Mouse (Mus musculus): Measurements from ENCODE around the gene Vwa8. TPM values are rescaled to one million over a fixed set of nuclear protein-coding genes. Genes with fewer than 3 reads are reported as not detected.

The Vwa8 gene
- polyA plus RNA-seq, 1 experiment from 2014 or later = 5.5 TPM

DNA sequence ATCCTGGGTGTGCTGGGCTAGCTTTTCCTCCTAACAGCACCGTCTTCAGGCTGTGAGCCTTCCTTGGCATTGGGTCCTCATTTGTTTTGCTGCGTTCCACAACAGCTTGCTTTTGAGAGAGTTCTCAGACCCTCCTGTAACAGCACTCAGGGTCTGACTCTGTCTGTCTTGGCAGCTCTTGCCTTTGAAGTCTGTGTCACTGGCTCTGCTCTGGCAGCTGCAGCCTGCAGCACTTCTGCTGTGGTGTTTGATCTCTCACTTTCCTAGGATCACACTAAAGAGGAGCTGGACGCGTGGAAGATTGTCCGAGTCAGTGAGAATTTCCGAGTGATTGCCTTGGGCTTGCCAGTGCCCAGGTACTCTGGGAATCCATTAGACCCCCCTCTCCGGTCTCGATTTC lies 84.5 kb downstream of the Vwa8 start:
- H3K27me3 ChIP-seq (replicated peaks; ENCODE audit: control insufficient read depth, insufficient read depth, low read length) = no peaks in the 10 kb centered on the region
- H3K27ac ChIP-seq (ENCODE audit: low read depth, low read length) = no peak overlapping the region
- no peaks in the 10 kb centered on the region for H3K4me1 ChIP-seq (ENCODE audit: control insufficient read depth, insufficient read depth, low read length)
- no peaks in the 10 kb centered on the region for H3K36me3 ChIP-seq (ENCODE audit: control insufficient read depth, insufficient read depth, low read length)
- no peak overlapping the region for H3K9ac ChIP-seq (ENCODE audit: low read length)
- no peaks in the 10 kb centered on the region for H3K9me3 ChIP-seq (replicated peaks; ENCODE audit: control insufficient read depth, low read length)
- no peak for DNase-seq (ENCODE audit: low spot score)
- WGBS = 82% methylated on average over 8 of the region's 8 CpGs
- 0 out of 2 replicates have a peak, but pooled peaks have one; percentile 40 for ATAC-seq
- H3K4me2 ChIP-seq (ENCODE audit: low read length) = no peak overlapping the region
- H3K4me3 ChIP-seq (ENCODE audit: low read depth, low read length) = no peak overlapping the region

- 78% methylated on average over 6 of the region's 6 CpGs for WGBS
Observed at GRCm38 (mm10) chr14:78934596-78934995, 85.7 kb downstream of the Vwa8 start.

DNA sequence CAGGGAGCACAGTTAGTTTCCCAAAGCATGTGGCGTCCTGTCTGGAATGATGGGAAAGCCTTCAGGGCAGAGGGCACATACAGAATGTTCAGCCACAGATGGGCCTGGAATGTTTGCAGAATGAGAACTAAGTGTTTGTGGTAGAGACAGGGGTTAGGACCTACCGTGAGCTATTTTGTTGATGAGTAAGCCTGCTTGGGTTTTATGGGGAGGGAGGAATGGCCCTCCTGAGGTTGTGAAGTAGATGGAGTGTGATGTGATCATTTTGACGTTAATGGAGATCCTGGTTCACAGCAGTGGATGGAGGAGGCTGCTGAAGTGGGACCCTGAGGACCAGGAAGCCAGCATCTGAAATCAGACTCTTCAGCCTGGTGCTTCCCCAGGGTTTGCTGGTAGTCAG lies 86.9 kb downstream of the Vwa8 start:
- H3K9me3 ChIP-seq (replicated peaks; ENCODE audit: control insufficient read depth, low read length) = no peaks in the 10 kb centered on the region
- DNase-seq (ENCODE audit: low spot score) = no peak
- no peaks in the 10 kb centered on the region for H3K27me3 ChIP-seq (replicated peaks; ENCODE audit: control insufficient read depth, insufficient read depth, low read length)
- H3K36me3 ChIP-seq (ENCODE audit: control insufficient read depth, insufficient read depth, low read length) = no peaks in the 10 kb centered on the region
- H3K4me3 ChIP-seq (ENCODE audit: low read depth, low read length) = no peak overlapping the region
- no peak overlapping the region for H3K4me2 ChIP-seq (ENCODE audit: low read length)
- ATAC-seq = no peak
- WGBS = 77% methylated on average over 3 of the region's 3 CpGs
- H3K27ac ChIP-seq (ENCODE audit: low read depth, low read length) = no peak overlapping the region
- H3K4me1 ChIP-seq (ENCODE audit: control insufficient read depth, insufficient read depth, low read length) = no peaks in the 10 kb centered on the region
- no peak overlapping the region for H3K9ac ChIP-seq (ENCODE audit: low read length)

More at GRCm38 (mm10) chr14:78934596-78934995, 85.7 kb downstream of the Vwa8 start:
- DNase-seq (ENCODE audit: low spot score) (no peak), ATAC-seq (no peak)
- H3K27me3 ChIP-seq (replicated peaks; ENCODE audit: control insufficient read depth, insufficient read depth, low read length) = no peaks in the 10 kb centered on the region
- no peak overlapping the region for H3K4me2 ChIP-seq (ENCODE audit: low read length)
- H3K9ac ChIP-seq (ENCODE audit: low read length) = no peak overlapping the region
- no peaks in the 10 kb centered on the region for H3K4me1 ChIP-seq (ENCODE audit: control insufficient read depth, insufficient read depth, low read length)
- no peak overlapping the region for H3K27ac ChIP-seq (ENCODE audit: low read depth, low read length)
- no peaks in the 10 kb centered on the region for H3K9me3 ChIP-seq (replicated peaks; ENCODE audit: control insufficient read depth, low read length)
- no peak overlapping the region for H3K4me3 ChIP-seq (ENCODE audit: low read depth, low read length)
- no peaks in the 10 kb centered on the region for H3K36me3 ChIP-seq (ENCODE audit: control insufficient read depth, insufficient read depth, low read length)

- ATAC-seq (peak; percentile 93), DNase-seq (ENCODE audit: low spot score) (peak; percentile 82)
- H3K9me3 ChIP-seq (replicated peaks; ENCODE audit: control insufficient read depth, low read length) = no peaks in the 10 kb centered on the region
- no peak overlapping the region for H3K4me2 ChIP-seq (ENCODE audit: low read length)
- no peaks in the 10 kb centered on the region for H3K4me1 ChIP-seq (ENCODE audit: control insufficient read depth, insufficient read depth, low read length)
- no peaks in the 10 kb centered on the region for H3K27me3 ChIP-seq (replicated peaks; ENCODE audit: control insufficient read depth, insufficient read depth, low read length)
- WGBS = 48% methylated on average over 11 of the region's 11 CpGs
- H3K9ac ChIP-seq (ENCODE audit: low read length) = no peak overlapping the region
- H3K36me3 ChIP-seq (ENCODE audit: control insufficient read depth, insufficient read depth, low read length) = no peaks in the 10 kb centered on the region
- H3K4me3 ChIP-seq (ENCODE audit: low read depth, low read length) = no peak overlapping the region
- peak overlapping the region; percentile 34 for H3K27ac ChIP-seq (ENCODE audit: low read depth, low read length)
Observed at GRCm38 (mm10) chr14:78941741-78942475, 93.1 kb downstream of the Vwa8 start.

- WGBS = 80% methylated on average over 2 of the region's 2 CpGs
- H3K36me3 ChIP-seq (ENCODE audit: control insufficient read depth, insufficient read depth, low read length) = no peaks in the 10 kb centered on the region
- no peaks in the 10 kb centered on the region for H3K9me3 ChIP-seq (replicated peaks; ENCODE audit: control insufficient read depth, low read length)
- H3K4me3 ChIP-seq (ENCODE audit: low read depth, low read length) = no peak overlapping the region
- no peaks in the 10 kb centered on the region for H3K4me1 ChIP-seq (ENCODE audit: control insufficient read depth, insufficient read depth, low read length)
- H3K27me3 ChIP-seq (replicated peaks; ENCODE audit: control insufficient read depth, insufficient read depth, low read length) = no peaks in the 10 kb centered on the region
- H3K27ac ChIP-seq (ENCODE audit: low read depth, low read length) = no peak overlapping the region
- H3K4me2 ChIP-seq (ENCODE audit: low read length) = no peak overlapping the region
- ATAC-seq (no peak), DNase-seq (ENCODE audit: low spot score) (no peak)
- H3K9ac ChIP-seq (ENCODE audit: low read length) = no peak overlapping the region
Observed at GRCm38 (mm10) chr14:78955745-78956144, 106.9 kb downstream of the Vwa8 start.

DNA sequence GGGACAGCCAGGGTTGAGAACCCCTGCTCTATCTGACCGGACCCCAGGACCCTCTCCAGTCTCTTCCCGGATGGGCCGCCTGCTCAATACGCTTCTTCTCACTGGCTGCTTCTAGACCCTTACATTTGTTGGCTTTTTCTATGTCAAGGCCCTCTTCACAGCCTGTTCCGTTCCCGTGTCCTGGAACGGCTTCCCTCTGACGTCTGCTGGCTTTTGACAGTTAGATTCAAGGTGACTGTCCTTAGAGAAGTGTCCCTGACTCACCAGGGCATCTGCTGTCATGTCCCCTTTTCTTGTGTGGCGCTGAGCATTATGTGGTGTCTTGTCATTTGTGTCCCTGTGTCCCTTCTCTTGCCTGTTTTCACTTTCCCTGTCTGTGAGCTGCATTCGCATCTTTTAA lies 121.8 kb downstream of the Vwa8 start:
- WGBS = 95% methylated on average over 10 of the region's 10 CpGs
- no peaks in the 10 kb centered on the region for H3K36me3 ChIP-seq (ENCODE audit: control insufficient read depth, insufficient read depth, low read length)
- H3K27ac ChIP-seq (ENCODE audit: low read depth, low read length) = no peak overlapping the region
- H3K4me3 ChIP-seq (ENCODE audit: low read depth, low read length) = no peak overlapping the region
- no peak overlapping the region for H3K9ac ChIP-seq (ENCODE audit: low read length)
- ATAC-seq (no peak), DNase-seq (ENCODE audit: low spot score) (no peak)
- no peaks in the 10 kb centered on the region for H3K9me3 ChIP-seq (replicated peaks; ENCODE audit: control insufficient read depth, low read length)
- H3K27me3 ChIP-seq (replicated peaks; ENCODE audit: control insufficient read depth, insufficient read depth, low read length) = no peaks in the 10 kb centered on the region
- H3K4me2 ChIP-seq (ENCODE audit: low read length) = no peak overlapping the region
- no peaks in the 10 kb centered on the region for H3K4me1 ChIP-seq (ENCODE audit: control insufficient read depth, insufficient read depth, low read length)

- H3K4me3 ChIP-seq (ENCODE audit: low read depth, low read length) = no peak overlapping the region
- DNase-seq (ENCODE audit: low spot score) = no peak
- no peaks in the 10 kb centered on the region for H3K9me3 ChIP-seq (replicated peaks; ENCODE audit: control insufficient read depth, low read length)
- H3K27me3 ChIP-seq (replicated peaks; ENCODE audit: control insufficient read depth, insufficient read depth, low read length) = no peaks in the 10 kb centered on the region
- no peak overlapping the region for H3K9ac ChIP-seq (ENCODE audit: low read length)
- WGBS = 58% methylated on average over 1 of the region's 1 CpGs
- no peaks in the 10 kb centered on the region for H3K4me1 ChIP-seq (ENCODE audit: control insufficient read depth, insufficient read depth, low read length)
- no peaks in the 10 kb centered on the region for H3K36me3 ChIP-seq (ENCODE audit: control insufficient read depth, insufficient read depth, low read length)
- ATAC-seq = no peak
- no peak overlapping the region for H3K27ac ChIP-seq (ENCODE audit: low read depth, low read length)
- no peak overlapping the region for H3K4me2 ChIP-seq (ENCODE audit: low read length)
Observed at GRCm38 (mm10) chr14:78972424-78972823, 123.6 kb downstream of the Vwa8 start.

- Histone ChIP-seq H3K4me1 (ENCODE audit: control insufficient read depth, insufficient read depth, low read length) (no peaks in the 10 kb centered on the region; the same call in 1 of the 2 replicates), H3K27me3 (replicated peaks; ENCODE audit: control insufficient read depth, insufficient read depth, low read length) (no peaks in the 10 kb centered on the region), H3K36me3 (ENCODE audit: control insufficient read depth, insufficient read depth, low read length) (no peaks in the 10 kb centered on the region), H3K4me2 (ENCODE audit: low read length) (no peak overlapping the region), H3K4me3 (ENCODE audit: low read depth, low read length) (no peak overlapping the region), H3K9ac (ENCODE audit: low read length) (no peak overlapping the region), H3K9me3 (replicated peaks; ENCODE audit: control insufficient read depth, low read length) (no peaks in the 10 kb centered on the region), H3K27ac (ENCODE audit: low read depth, low read length) (no peak overlapping the region)
- ATAC-seq (no peak), DNase-seq (ENCODE audit: low spot score) (no peak)
- WGBS = 69% methylated on average over 2 of the region's 2 CpGs
Observed at GRCm38 (mm10) chr14:78983104-78983503, 134.3 kb downstream of the Vwa8 start.

DNA sequence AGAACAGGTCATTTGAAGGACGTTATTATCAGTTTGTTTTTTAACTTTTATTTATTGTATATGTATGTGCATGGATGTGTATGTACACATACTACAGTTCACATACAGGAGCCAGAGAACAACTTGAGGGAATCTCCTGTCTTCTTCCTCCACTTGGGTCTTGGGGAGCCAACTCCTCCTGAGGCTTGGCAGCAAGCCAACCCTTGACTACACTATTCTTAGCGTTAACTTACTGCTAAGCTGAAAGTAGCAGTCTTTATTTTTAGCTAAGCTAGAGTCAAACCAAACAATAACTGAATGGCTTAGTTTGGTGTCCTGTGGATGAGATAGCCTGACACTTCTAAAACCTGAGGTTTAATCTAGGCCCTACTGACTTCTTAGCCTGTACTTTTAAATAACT lies 135.4 kb downstream of the Vwa8 start:
- no peak for ATAC-seq
- Histone ChIP-seq H3K4me1 (ENCODE audit: control insufficient read depth, insufficient read depth, low read length) (no peaks in the 10 kb centered on the region; the same call in 1 of the 2 replicates), H3K36me3 (ENCODE audit: control insufficient read depth, insufficient read depth, low read length) (no peaks in the 10 kb centered on the region), H3K9ac (ENCODE audit: low read length) (no peak overlapping the region), H3K27me3 (replicated peaks; ENCODE audit: control insufficient read depth, insufficient read depth, low read length) (no peaks in the 10 kb centered on the region), H3K9me3 (replicated peaks; ENCODE audit: control insufficient read depth, low read length) (no peaks in the 10 kb centered on the region), H3K4me3 (ENCODE audit: low read depth, low read length) (no peak overlapping the region), H3K27ac (ENCODE audit: low read depth, low read length) (no peak overlapping the region), H3K4me2 (ENCODE audit: low read length) (no peak overlapping the region)
- DNase-seq (ENCODE audit: low spot score) = peak; percentile 51
- 52% methylated on average over 2 of the region's 2 CpGs for WGBS

All from forebrain, embryonic 14.5 days (tissue).